Mouse (Mus musculus): Measurements from ENCODE around the gene Ugt8a. TPM values are rescaled to one million over a fixed set of nuclear protein-coding genes. Genes with fewer than 3 reads are reported as not detected.
A peak's percentile ranks its signal among the peaks of the same experiment; 100 is the strongest.

The Ugt8a gene
- polyA plus RNA-seq, 1 experiment from 2014 or later, result 3.0 TPM

DNA sequence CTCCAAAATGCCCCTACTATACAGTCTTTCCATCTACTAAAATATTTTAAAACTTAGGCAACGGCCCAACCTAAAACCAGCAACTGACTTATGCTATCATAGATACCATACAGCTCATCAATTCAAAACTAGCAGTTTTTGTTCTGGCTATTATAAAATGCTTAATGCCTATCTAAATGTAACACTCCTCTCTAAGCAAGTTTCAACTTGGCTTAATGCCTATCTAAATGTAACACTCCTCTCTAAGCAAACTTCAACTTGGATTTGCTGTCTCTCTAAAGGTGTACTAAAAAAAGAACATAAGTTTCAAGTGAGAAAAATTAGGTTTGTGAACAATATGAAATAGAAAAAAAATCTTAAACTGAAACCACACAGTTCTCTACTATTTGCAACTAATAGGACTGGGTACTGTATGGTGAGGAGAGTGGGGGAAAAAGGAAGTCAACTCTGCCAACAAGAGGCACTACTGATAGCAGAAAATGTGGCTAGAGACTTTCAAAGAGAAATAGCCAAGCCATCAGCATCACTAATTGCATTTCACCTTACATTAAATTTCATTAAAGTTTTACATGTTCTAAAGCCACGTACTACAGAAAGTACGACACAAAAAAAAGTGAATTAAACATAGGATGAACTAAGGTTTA lies 5.7 kb downstream of the Ugt8a start:
- DNase-seq (ENCODE audit: low spot score), result no peak
- H3K4me3 ChIP-seq, result no peak overlapping the region
- H3K9me3 ChIP-seq, result no peaks in the 10 kb centered on the region
- peaks cover 22% of the 10 kb centered on the region for H3K27me3 ChIP-seq (ENCODE audit: insufficient read depth, poor library complexity, severe bottlenecking)
- peaks cover 7% of the 10 kb centered on the region for H3K4me1 ChIP-seq (replicated peaks)
- no peak overlapping the region for H3K27ac ChIP-seq
- WGBS, result 91% methylated on average over 3 of the region's 3 CpGs
- H3K36me3 ChIP-seq, result no peaks in the 10 kb centered on the region

DNA sequence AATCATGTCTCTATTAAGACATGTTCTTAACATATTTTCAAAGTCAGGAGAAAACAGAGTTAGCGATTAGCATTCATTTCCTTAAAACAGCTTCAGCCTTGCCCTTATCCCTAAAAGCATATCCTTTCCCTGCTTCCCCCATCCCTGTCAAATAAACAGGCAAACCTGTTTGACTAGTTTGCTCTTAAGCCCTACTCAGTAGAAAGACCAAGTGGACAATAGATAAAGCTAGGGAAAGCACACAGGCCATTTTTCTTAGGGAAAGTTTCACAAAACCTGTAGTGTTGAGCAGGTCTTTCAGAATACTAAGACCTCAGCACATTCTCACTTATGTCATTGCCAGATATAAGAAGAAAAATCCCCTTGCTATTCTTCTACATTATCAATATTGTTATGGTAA lies 7.4 kb downstream of the Ugt8a start:
- WGBS, result 36% methylated on average over 1 of the region's 1 CpGs

DNA sequence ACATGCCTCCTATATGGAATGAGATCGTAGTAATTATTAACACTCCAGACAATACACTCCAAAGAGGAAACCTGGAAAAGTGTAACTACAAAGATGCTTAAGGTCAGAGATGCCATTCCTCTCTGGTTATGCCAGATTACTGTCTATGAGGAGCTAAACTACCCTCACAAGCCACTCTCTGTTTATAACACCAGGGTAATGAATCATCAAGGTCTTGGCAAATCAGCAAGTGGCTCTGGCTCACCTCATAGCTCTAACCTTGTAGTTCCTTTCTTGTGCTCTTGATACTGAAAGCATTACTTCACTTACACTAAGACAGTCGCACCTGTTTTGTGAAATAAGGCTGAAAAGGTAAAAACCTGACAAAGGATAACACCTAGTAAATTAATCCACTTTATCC lies 17.5 kb downstream of the Ugt8a start:
- Histone ChIP-seq H3K4me3 (no peak overlapping the region), H3K27me3 (ENCODE audit: insufficient read depth, poor library complexity, severe bottlenecking) (no peaks in the 10 kb centered on the region), H3K27ac (no peak overlapping the region), H3K4me1 (replicated peaks) (no peaks in the 10 kb centered on the region), H3K36me3 (no peaks in the 10 kb centered on the region), H3K9me3 (no peaks in the 10 kb centered on the region)
- no peak for DNase-seq (ENCODE audit: low spot score)
- 86% methylated on average over 2 of the region's 2 CpGs for WGBS

More for the DNA sequence above, 7.4 kb downstream of the Ugt8a start:
- Histone ChIP-seq H3K4me3 (no peak overlapping the region), H3K9me3 (no peaks in the 10 kb centered on the region), H3K36me3 (no peaks in the 10 kb centered on the region), H3K27ac (no peak overlapping the region), H3K27me3 (ENCODE audit: insufficient read depth, poor library complexity, severe bottlenecking) (peaks cover 5% of the 10 kb centered on the region; the same call in 1 of the 2 replicates), H3K4me1 (replicated peaks) (no peaks in the 10 kb centered on the region)
- DNase-seq (ENCODE audit: low spot score), result no peak

DNA sequence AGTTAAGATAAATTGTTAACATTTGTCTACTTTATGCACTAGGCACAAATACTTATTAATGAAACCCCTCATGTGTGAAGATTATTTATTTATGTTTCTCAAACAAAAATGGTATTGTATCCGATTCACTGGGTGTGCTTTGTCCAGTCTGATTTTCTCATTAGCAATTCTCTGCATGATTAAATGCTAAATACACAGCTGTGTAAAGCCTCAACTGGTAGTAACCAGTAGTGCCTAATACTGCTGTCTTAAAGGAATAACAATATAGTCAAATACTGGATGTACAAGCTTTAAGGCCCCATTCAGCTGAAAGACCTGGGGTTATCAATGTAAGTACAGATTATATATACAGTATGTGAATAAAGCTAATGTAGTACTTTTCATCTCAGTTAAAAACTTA lies 39.4 kb downstream of the Ugt8a start:
- H3K9me3 ChIP-seq, result no peaks in the 10 kb centered on the region
- 75% methylated on average over 1 of the region's 1 CpGs for WGBS

DNA sequence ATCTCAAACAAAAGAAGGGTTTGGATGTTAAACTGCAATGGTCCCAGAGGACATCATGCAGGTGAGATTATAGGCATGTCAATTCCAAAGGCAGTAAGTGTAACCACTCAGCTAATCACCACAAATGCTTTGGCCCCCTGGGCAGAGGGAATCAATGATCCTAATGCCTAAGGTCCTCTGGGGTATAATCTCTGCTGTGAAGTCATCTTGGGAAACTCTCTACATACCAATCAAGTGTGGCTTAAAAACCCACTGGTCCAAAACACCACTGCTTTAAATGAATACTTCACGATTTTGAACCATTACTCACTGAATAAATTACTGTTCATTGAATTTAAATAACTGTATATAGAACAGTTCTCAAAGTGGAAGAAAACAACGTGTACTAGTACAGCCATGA lies 51.3 kb downstream of the Ugt8a start:
- no peak for DNase-seq (ENCODE audit: low spot score)
- 67% methylated on average over 2 of the region's 2 CpGs for WGBS
- no peaks in the 10 kb centered on the region for H3K27me3 ChIP-seq (ENCODE audit: insufficient read depth, poor library complexity, severe bottlenecking)

More for the DNA sequence above, 39.4 kb downstream of the Ugt8a start:
- Histone ChIP-seq H3K4me3 (no peak overlapping the region), H3K27me3 (ENCODE audit: insufficient read depth, poor library complexity, severe bottlenecking) (no peaks in the 10 kb centered on the region), H3K27ac (no peak overlapping the region), H3K4me1 (replicated peaks) (0 out of 2 replicates have a peak, but pooled peaks cover 4% of the 10 kb centered on the region), H3K36me3 (no peaks in the 10 kb centered on the region)
- DNase-seq (ENCODE audit: low spot score), result no peak

DNA sequence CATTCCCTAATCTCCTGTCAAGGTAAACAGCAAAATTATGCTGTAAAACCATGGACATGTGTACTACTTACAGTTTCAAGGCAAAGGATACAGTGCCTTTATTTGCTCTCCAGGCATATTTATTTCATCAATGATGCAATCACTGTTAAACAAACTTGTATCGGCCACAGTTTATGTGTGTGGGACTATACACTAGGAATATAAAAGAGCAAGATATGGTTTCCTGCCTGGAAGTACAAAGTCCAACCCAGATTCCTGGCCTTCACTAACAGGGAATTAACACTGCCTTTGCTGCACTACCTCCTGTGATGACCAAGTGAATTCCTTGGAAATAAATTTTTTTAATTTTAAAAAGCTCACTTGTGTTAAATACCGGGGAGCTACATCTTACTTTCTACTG lies 53.5 kb downstream of the Ugt8a start:
- Histone ChIP-seq H3K4me3 (no peak overlapping the region), H3K27me3 (ENCODE audit: insufficient read depth, poor library complexity, severe bottlenecking) (no peaks in the 10 kb centered on the region), H3K9me3 (no peaks in the 10 kb centered on the region), H3K27ac (no peak overlapping the region), H3K36me3 (no peaks in the 10 kb centered on the region), H3K4me1 (replicated peaks) (peaks cover 4% of the 10 kb centered on the region; the same call in 1 of the 2 replicates)
- 95% methylated on average over 2 of the region's 2 CpGs for whole genome bisulfite sequencing
- DNase-seq (ENCODE audit: low spot score), result no peak

More for the DNA sequence above, 51.3 kb downstream of the Ugt8a start:
- H3K4me1 ChIP-seq (replicated peaks), result peaks cover 4% of the 10 kb centered on the region; the same call in 1 of the 2 replicates
- no peak overlapping the region for H3K27ac ChIP-seq
- H3K4me3 ChIP-seq, result no peak overlapping the region
- H3K9me3 ChIP-seq, result no peaks in the 10 kb centered on the region
- H3K36me3 ChIP-seq, result no peaks in the 10 kb centered on the region

DNA sequence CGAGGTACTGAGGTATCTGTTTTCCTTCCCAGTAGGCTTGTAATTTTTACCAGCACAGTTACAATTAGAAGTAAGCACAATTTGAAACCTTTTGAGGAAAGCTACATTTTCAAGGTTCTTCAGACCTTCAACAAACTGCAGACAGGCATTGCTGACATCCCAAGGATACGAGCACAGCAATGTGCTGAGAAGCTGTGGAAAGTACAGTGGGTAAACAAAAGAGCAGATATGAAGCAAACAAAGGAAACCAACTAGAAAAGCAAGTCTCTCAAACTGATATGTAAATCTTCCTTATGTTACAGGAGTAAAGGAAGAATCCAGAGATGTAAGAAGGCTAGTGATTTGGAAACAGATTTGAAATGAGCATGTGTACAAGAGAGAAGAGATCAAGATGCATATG lies 54.0 kb downstream of the Ugt8a start:
- no peak for DNase-seq (ENCODE audit: low spot score)
- Histone ChIP-seq H3K4me1 (replicated peaks) (peaks cover 4% of the 10 kb centered on the region; the same call in 1 of the 2 replicates), H3K27ac (no peak overlapping the region), H3K4me3 (no peak overlapping the region), H3K9me3 (no peaks in the 10 kb centered on the region), H3K27me3 (ENCODE audit: insufficient read depth, poor library complexity, severe bottlenecking) (no peaks in the 10 kb centered on the region), H3K36me3 (no peaks in the 10 kb centered on the region)
- WGBS, result 69% methylated on average over 2 of the region's 2 CpGs

DNA sequence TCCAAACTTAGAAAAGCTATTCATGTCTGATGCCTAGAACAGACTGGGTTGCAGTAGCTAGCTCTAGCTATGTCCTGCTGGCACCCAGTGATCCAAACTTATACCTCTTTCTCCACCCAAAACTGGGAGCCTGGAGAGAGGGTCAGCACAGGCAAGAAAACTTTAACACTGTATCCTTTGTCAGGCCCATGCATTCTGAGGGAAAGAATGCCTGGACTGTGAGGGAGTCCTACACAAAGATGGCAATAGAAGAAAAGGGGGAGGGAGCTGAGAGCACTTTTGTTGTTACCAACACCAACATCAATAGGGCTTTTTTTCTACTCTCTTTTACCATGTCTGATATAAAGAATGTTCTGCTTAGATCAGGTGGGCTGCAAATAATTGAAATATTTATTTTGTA lies 55.4 kb downstream of the Ugt8a start:
- Histone ChIP-seq H3K27ac (no peak overlapping the region), H3K27me3 (ENCODE audit: insufficient read depth, poor library complexity, severe bottlenecking) (no peaks in the 10 kb centered on the region), H3K4me1 (replicated peaks) (peaks cover 4% of the 10 kb centered on the region; the same call in 1 of the 2 replicates), H3K4me3 (no peak overlapping the region), H3K9me3 (no peaks in the 10 kb centered on the region), H3K36me3 (no peaks in the 10 kb centered on the region)
- no peak for DNase-seq (ENCODE audit: low spot score)

DNA sequence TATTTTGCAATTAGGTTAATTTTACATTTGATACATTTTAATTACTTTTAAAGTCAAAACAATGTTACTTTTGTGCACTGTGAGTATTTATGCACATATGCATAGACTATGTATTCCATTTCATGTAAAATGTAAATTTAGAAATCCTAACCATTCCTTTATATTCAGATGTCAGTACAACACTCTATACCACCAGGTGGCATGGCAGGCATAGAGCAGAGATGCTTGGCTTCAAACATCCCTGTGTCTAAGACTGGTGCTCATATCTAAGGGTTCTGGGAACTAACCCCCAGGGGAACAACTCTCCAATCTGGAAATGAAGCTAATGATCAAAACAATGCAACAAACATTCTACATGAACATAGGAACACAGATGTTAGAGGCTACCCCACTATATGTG lies 56.6 kb downstream of the Ugt8a start:
- H3K36me3 ChIP-seq, result no peaks in the 10 kb centered on the region
- no peaks in the 10 kb centered on the region for H3K27me3 ChIP-seq (ENCODE audit: insufficient read depth, poor library complexity, severe bottlenecking)
- H3K4me3 ChIP-seq, result no peak overlapping the region
- no peaks in the 10 kb centered on the region for H3K9me3 ChIP-seq
- DNase-seq (ENCODE audit: low spot score), result no peak
- no peak overlapping the region for H3K27ac ChIP-seq
- peaks cover 4% of the 10 kb centered on the region; the same call in 1 of the 2 replicates for H3K4me1 ChIP-seq (replicated peaks)

DNA sequence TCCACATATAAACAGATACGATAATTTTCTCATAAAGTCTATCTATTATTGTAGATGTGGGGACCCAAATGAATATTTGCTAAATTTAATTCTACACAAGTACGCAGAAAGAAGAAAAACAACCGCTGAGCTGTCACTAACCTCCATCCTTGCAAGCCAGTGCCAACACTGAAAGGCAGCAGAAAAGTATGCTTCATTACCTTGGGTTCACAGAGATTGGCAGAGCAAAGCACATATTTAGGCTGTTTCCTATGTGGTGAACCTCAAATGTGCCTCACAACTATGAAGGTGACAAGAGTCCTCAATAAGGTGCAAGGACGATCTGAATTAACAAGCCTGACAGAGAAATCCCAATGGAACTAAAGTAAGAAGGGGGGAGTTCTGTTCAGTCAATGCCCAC lies 64.0 kb downstream of the Ugt8a start:
- Histone ChIP-seq H3K36me3 (no peaks in the 10 kb centered on the region), H3K27ac (no peak overlapping the region), H3K4me3 (no peak overlapping the region), H3K27me3 (ENCODE audit: insufficient read depth, poor library complexity, severe bottlenecking) (no peaks in the 10 kb centered on the region), H3K4me1 (replicated peaks) (no peaks in the 10 kb centered on the region), H3K9me3 (no peaks in the 10 kb centered on the region)
- 91% methylated on average over 4 of the region's 4 CpGs for WGBS
- DNase-seq (ENCODE audit: low spot score), result no peak

DNA sequence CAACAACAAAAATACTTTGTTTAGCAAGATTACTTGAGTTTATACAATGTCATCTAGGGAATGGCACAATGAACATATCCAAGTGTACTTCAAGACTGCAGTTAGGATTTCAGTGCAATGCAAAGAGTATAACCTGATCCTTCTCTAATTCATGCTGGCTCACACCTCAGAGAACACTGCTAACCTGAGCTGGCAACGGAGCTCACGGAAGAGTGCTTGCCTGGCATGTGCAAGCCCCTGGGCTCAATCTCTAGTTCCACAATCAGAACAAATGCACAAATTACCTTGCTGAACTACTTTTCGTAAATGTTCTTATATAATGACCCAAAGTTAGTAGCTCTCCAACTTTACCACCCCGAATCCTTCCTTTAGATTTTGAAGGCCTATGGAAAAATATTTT lies 68.5 kb downstream of the Ugt8a start:
- 85% methylated on average over 4 of the region's 4 CpGs for WGBS
- no peaks in the 10 kb centered on the region for H3K36me3 ChIP-seq

DNA sequence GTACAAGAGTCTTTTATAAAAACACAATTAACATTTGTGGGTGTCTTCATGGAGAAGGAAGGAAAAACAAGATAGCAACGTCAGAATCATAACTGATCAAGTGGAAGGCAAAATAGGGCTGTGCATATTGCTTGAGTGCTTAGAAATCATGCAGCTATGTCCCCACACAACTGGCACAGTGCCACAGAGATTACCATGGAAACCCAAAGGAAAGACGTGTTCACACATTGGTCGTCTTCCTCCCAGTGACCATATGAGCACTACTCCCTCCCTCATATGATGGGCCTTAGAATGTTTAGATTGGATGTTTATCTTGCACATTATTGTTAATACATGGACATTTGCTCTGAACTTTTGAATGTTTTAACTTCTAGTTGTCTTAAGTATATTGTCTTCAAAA lies 76.8 kb downstream of the Ugt8a start:
- Histone ChIP-seq H3K36me3 (no peaks in the 10 kb centered on the region), H3K9me3 (no peaks in the 10 kb centered on the region), H3K4me1 (replicated peaks) (no peaks in the 10 kb centered on the region), H3K27me3 (ENCODE audit: insufficient read depth, poor library complexity, severe bottlenecking) (no peaks in the 10 kb centered on the region), H3K4me3 (no peak overlapping the region), H3K27ac (no peak overlapping the region)
- no peak for DNase-seq (ENCODE audit: low spot score)
- 82% methylated on average over 3 of the region's 3 CpGs for WGBS

More for the DNA sequence above, 68.5 kb downstream of the Ugt8a start:
- Histone ChIP-seq H3K27me3 (ENCODE audit: insufficient read depth, poor library complexity, severe bottlenecking) (no peaks in the 10 kb centered on the region), H3K4me3 (no peak overlapping the region), H3K9me3 (no peaks in the 10 kb centered on the region), H3K4me1 (replicated peaks) (no peaks in the 10 kb centered on the region), H3K27ac (no peak overlapping the region)
- no peak for DNase-seq (ENCODE audit: low spot score)

DNA sequence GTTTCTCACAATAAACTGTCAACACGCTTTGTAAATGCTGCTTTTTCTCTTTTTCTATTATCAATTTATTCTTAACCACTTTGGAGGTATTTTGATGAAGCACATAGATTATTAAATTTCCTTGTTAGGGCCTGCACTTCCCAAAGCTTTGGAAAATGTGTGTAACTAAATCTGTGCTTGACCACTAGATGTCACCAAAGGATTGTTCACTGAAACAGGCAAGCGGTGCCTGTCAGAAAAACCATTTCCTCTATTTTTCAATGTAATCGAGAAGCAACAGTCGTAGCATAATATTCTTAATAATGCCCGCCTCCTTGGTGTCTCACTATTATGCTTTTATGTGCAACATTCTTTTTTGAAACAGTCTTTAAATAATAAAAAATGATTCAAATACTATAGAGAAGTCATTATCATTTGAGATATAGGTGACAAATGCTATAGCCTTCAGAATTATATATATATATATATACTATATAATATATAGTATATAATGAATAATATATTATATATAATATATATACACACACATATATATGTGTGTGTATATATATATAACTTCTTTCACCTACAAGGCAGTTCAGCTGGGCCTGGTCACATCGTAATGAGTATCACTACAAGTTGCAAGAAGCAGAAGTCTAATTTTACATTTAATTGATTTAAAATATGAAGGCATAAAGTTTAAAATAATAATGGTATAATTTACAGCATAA lies 89.1 kb downstream of the Ugt8a start:
- peak; percentile 9 for DNase-seq (ENCODE audit: low spot score)
- 38% methylated on average over 6 of the region's 6 CpGs for WGBS
- no peaks in the 10 kb centered on the region for H3K27me3 ChIP-seq (ENCODE audit: insufficient read depth, poor library complexity, severe bottlenecking)

More for the DNA sequence above, 89.1 kb downstream of the Ugt8a start:
- H3K4me3 ChIP-seq, result no peak overlapping the region
- H3K4me1 ChIP-seq (replicated peaks), result no peaks in the 10 kb centered on the region
- H3K36me3 ChIP-seq, result no peaks in the 10 kb centered on the region
- H3K9me3 ChIP-seq, result no peaks in the 10 kb centered on the region
- no peak overlapping the region for H3K27ac ChIP-seq
